Mouse (Mus musculus) liver, embryonic 14 days (tissue): ENCODE measurements around the gene Ugt2b35. TPM values are rescaled to one million over a fixed set of nuclear protein-coding genes. Genes with fewer than 3 reads are reported as not detected.

Experiments used
- polyA plus RNA-seq: library from polyadenylated mRNA; depleted of rRNA; stranded (reverse); fragments of >200 nt; gene quantifications from 2 replicates; pipeline ENCODE4 v1.2.3, GENCODE M21; 2012; rRNA removed

The Ugt2b35 gene
- polyA plus RNA-seq, result 4.7 and 6.2 TPM in 2 replicates

GRCm38 (mm10) chr5:87000395-87001073, at the start of gene Ugt2b35:
Gene Ugt2b35 (plus strand): TSS chr5:87000860.

Other genes with a start within 250 kb of the Ugt2b35 start
- 23.9 and 24.7 TPM in 2 replicates for gene Ythdc1, start 196.6 kb upstream of the Ugt2b35 start, polyA plus RNA-seq
- 48.1 and 58.0 TPM in 2 replicates for gene Ugt2b34, start 93.9 kb upstream of the Ugt2b35 start, polyA plus RNA-seq
- gene Ugt2b1, start 74.3 kb upstream of the Ugt2b35 start, polyA plus RNA-seq, result 0.28 and 0.36 TPM in 2 replicates
- 5.6 and 7.6 TPM in 2 replicates for gene Ugt2b36, start 91.7 kb downstream of the Ugt2b35 start, polyA plus RNA-seq
- 3.6 and 4.5 TPM in 2 replicates for gene Ugt2b5, start 139.5 kb downstream of the Ugt2b35 start, polyA plus RNA-seq